Mouse (Mus musculus) c-Kit-positive CD71-positive TER-119-positive erythroid progenitor cells, embryonic 14.5 days (primary cell): ENCODE data around the gene Pkig.
"Not testable (repeated sequence)": the region's sequence is repeated elsewhere in the genome, so short reads cannot be mapped to it uniquely, and the experiment has no call there.

ENCODE experiments used
- DNase-seq: peaks from one replicate; pipeline ENCODE4 v3.0.0-alpha.2; 2013; ENCODE audit warnings: low spot score

The Pkig gene

GRCm38 (mm10) chr2:163643576-163643971 lies 14.6 kb upstream of the Pkig start:
- peak; percentile 58 for DNase-seq

- DNase-seq: peak; percentile 54
These were observed 14.1 kb upstream of the Pkig start for GRCm38 (mm10) chr2:163644047-163644446.

DNA sequence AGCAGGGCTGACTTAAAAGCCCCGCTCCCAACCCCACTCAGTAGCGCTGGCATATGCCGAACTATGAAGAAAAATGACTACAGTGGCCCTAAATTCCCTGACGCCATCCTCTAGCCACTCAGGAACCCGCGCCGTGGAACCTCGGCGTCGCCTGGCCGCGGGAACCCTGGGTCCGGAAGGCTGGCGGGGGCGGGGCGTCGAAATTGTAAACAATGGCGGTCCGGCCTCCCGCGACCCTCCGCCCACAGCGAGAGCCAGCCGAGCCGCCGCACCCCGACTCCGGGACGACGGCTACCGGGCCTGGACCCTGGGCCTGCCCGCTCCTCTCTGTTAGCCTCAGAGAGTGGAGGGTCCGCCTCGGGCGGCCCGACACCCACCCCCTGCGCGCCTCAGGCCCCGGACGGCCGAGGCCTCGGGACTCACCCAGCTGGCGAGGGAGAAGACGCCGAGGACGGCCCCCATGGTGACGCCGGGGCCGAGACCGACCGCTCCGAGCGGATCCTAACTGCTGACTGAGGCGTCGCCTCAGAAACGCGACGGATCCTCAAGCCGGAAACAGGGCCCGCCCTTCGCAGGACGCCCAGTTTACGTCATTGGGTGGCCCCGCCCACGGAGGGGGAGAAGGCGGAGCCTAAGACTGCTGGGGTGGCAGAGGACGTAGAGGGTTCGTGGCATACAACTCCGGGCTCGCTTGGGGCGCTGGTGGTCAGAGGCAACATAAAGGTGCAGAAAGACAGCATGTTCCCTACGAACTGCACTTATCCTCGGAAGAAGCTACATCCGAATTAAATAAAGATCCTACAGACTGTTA lies 13.4 kb upstream of the Pkig start, which contains the start of gene Serinc3:
Gene Serinc3 (minus strand): TSS at position 557 of the 811 bp plus-strand sequence.
- peak; percentile 98 for DNase-seq

DNA sequence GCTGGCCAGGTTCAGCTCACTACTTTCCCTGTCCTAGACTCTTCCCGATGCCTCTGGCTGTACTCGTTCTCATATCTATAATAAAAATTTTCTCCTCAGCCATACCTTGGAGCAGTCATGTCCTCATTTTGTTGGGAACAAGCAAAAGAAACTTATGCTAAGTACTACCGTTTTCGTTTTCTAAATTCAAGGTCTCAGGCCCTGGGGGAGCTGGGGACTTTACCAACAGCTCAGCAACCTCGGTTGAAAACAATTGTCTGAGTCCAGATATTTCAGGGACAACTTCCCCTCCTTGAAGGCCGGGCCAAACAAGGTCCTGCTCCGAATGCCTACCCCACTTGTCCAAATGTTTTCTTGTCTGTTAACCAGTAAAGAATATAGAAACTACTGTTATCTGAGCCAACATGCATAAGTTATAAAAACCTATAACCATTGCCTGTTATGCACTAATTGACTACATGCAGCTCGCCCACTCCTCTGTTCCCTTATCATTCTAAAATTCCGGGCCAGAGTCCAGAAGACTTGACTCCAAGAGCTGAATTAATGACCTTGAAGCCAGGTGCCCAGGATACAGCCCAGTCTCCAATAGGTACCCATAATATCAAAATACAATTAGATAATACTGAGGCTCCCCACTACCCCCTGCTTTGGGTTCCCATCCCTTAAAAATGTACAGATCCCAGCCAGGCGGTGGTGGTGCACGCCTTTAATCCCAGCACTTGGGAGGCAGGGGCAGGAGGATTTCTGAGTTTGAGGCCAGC lies 12.3 kb upstream of the Pkig start:
- DNase-seq: no peak

DNA sequence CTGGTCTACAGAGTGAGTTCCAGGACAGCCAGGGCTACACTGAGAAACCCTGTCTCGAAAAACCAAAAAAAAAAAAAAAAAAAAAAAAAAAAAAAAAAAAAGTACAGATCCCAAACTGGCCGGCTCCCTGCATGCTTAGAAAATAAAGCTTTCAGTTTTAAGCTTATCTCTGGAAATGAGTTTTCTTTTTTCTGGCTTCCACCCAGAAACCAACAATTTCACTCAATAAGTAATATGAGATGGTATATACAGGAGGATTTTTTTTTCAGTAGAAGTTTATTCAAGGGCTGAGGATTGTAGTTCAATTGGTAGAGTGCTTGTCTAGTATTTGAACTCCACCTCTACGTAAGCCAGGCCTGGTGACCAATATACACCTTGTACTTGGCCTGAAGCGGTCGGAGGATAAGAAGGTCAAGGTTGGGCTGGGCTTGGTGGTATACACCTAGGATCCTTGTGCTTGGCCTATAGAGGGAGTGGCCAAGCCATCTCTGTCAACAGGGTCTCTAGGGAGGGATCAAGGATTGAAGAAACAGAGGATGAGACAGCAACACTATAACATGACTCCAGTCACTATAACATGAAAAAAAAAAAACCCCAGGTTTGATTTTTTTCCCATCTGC lies 11.6 kb upstream of the Pkig start:
- no peak for DNase-seq

DNA sequence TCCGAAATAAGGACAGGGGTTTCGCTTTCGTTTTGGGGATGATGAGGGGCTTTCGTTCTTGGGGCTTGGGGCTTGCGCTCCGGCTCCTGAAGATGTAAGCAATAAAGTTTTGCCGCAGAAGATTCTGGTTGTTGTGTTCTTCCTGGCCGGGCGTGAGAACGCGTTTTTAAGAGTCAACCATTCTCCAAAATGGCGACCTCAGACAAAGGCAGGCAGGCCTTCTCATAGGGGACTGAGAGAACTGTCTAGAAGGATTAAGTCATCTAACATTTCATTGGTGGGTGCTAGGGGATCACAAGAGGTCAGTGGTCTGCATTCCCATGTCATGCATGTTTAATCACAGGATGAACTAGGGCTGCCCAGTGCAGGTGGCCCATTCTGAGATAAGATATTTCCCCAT lies 2.5 kb upstream of the Pkig start:
- not testable (repeated sequence) for DNase-seq

GRCm38 (mm10) chr2:163657486-163657885 lies 700 bp upstream of the Pkig start:
- no peak for DNase-seq

DNA sequence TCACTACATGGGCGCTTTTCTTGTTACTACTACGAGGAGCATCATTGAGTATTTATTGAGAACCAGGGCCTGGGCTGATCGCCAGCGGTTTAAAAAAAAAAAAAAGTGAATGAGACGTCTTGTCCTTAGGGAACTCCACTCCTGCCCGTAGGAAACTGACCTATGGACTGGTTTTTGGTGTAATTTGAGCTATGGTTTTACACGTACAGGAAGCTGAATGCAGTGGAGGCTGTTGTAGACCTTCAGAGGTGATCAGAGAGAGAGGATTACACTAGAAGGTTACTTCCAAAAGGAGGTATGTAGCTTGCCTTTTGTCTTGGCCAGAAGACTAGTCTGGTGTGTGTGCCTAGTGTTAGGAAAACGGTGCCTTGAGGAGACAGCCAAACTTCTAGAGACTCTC lies 755 bp downstream of the Pkig start:
- peak; percentile 41 for DNase-seq

- no peak for DNase-seq
These were observed 1.2 kb downstream of the Pkig start for GRCm38 (mm10) chr2:163659431-163659830.

DNA sequence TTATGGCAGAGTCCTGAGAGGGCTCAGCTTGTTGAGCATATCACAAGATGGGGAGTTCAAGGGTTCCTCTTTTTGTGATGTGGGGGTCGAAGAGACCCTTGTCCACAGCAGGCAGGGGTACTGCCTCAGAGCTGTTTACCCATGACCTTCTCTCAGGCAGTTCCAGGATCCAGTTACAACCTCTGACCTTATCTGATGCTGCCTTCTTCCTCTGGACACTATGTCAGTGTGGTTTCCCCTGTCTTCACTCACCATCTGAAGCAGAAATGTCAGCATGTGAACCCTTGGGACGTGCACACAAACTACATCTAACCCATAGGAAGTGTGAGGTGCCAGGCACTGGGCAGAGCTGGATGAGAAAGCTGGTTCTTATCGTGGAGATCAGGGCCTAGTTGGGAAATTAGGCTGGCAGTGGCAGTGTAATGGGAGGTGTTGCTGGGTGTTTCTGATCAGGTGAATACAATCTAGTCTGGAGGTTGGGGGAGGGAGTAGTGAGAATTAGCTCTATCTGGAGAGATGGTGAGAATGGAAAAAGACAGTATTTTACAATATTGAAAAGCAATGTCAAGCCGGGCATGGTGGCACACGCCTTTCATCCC lies 2.0 kb downstream of the Pkig start:
- no peak for DNase-seq

GRCm38 (mm10) chr2:163661371-163661850 lies 3.2 kb downstream of the Pkig start:
- no peak for DNase-seq

DNA sequence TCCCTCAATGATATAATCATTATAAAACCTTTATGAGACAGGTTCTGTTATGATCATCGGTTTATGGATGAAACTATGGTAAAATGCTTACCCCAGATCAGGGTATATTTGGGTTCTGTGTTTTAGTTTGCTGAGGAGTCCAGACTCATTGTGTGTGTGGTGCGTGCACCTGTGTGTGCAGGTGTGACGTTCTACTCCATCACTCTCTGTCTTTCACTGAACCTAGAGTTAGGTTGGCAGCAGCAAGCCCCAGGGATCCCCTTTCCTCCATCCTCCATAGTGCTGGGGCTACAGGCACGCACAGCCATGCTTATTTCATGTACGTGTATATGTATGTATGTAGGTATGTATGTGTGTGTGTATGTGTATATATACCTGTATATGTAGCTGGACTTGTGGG lies 3.9 kb downstream of the Pkig start:
- no peak for DNase-seq

DNA sequence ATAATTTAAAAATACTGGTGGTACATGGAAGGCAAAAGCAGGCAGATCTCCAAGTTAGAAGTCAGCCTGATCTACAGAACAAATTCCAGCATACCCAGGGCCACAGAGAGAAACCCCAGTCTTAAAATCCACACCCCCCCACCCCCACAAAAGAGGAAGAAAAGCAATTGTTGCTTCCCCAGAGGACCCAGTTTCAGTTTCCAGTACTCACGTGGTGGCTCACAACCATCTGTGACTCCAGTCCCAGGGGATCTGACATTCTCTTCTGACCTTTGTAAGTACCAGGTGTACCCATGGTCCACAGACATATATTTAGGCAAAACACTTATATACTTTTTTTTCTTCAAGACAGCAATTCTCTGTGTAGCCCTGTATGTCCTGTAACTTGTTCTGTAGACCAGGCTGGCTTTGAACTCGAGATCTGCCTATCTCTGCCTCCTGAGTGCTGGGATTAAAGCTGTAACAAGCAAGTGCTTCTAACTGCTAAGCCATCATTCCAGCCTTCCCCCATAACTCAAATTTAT lies 4.6 kb downstream of the Pkig start:
- DNase-seq: no peak

- no peak for DNase-seq
These were observed 5.7 kb downstream of the Pkig start for GRCm38 (mm10) chr2:163663930-163664329.

GRCm38 (mm10) chr2:163667045-163667444 lies 8.9 kb downstream of the Pkig start:
- DNase-seq: no peak

DNA sequence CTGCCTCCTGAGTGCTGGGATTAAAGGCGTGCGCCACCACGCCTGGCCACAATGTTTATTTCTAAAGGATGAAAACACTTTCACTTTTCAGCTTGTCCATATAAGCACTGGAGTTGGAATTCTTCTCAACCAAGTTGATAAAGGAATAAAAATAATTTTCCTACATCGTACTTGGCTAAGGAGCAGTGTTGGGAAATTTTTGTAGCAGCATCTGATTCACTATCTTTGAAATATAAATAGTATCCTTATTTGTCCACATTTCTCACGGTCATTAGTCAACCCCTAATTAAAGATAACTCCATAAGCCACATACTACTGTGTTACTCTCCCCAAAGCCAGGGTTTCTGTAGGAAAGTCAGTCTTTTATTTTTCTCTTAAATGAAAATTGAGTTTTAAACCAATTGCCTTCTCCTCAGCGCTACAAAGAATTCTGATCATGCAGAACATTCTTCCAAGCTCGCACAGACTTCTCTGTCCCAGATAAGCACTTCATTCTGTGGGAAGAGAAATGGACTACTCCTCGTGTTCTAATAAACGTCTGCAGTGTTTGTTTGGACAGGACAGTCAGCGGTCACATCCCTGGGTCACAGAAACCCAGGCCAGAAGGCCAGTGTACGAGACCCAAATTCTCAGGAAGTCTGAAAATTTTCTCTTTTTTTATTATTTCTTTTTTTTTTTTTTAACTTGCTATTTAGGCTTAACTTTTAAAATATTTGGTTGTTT lies 12.8 kb downstream of the Pkig start:
- DNase-seq: no peak

DNA sequence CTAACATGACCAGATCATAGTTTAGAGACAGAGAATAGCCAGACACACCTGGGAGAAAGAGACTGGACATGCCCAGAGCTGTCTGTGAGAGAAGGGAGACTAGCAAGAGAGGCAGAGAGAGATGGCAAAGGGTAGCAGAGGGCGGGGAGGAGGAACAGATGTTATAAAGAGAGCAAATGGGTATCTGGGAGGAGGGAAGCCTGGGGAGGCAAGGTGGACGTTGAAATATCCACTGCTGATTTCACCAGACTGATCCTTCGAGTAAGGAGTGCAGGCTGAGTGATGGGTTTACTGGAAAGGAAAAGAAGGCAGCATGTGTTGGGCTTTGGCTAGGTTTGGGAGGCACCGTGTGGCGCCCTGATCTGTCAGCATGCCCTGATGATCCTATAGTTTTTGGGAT lies 16.2 kb downstream of the Pkig start:
- no peak for DNase-seq

GRCm38 (mm10) chr2:163675144-163675619 lies 17.0 kb downstream of the Pkig start:
- no peak for DNase-seq

DNA sequence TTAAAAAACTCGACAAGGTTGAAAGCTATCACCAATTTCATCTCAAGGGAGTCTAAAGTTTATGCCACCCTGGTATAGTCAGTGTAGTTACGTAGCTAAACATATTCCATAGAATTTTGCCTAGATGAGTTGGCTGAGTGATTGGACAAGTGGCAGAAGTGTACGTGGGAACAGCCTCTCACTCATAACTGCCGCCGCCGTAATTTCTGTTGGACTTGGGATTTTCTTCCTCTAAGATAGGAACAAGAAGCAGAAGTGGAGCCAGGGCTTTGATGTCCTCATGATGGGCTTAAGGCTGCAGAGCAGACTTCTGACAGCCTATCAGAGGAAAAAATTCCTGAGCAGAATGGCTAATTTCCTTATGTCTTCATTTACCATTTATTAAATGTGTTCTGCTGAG lies 17.5 kb downstream of the Pkig start:
- DNase-seq: no peak

DNA sequence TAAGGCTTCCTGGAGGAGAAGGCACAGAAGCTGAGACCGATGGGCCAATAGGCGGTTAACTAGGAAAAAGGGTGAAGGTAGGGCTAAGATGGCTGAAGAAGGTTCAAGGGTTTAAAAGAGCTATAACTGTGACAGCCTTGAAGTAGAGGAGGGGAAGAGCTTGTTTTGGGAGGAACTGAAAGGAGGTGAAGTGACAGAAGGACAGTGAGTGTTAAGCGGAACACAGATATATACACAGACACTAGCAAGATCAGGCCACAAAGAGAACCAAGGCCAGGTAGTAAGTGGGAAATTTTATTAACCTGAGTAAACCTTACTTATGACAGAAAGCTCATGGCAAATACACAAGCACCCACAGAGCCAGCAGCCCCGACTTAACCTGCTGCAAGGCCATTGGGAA lies 18.1 kb downstream of the Pkig start:
- DNase-seq: no peak

- DNase-seq: no peak
These were observed 18.6 kb downstream of the Pkig start for GRCm38 (mm10) chr2:163676745-163677144.
